32 mouse cellular contexts compared by ENCODE assay signal in the genomic region with DNA sequence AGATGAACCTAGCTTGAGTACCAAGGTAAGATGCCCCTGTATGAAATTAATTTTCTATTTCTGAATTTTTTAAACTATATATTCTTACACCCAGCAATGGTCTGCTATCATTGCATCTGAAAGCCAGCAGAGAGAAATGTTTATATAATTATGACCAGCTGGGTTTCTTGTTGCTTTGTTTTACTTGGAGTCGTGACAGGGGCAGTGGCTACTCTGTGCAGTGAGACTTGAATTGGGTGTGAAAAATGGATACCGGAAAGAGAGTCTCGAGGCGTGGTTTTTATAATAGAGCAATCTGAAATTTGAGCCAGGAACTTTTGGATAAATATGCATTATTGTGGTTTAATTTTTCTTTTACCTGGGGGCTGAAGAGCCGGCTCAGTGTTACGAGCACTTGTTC. TPM values are rescaled to one million over a fixed set of nuclear protein-coding genes. Genes with fewer than 3 reads are reported as not detected.
DNase-seq lines count a peak whose midpoint lies in the region; ATAC-seq and TF ChIP-seq lines count a peak whose summit lies in the region.
"Had no signal": no experiment of that assay in that cellular context is flagged by ENCODE, and none has a peak within 500 bp of the region (broad histone marks: within the 10 kb centered on the region; RNA-seq: fewer than 3 reads in every experiment).

No protein-coding gene starts in this region.

- ATAC-seq in kidney, embryonic 14.5 days (ENCODE audit: low FRiP score, low TSS enrichment): no peak
- ATAC-seq in lung, postnatal 0 days: no peak
- ATAC-seq: forebrain, embryonic 13.5 days; Patski had no signal

- no peak overlapping the region for H3K4me3 ChIP-seq in kidney, embryonic 14.5 days (ENCODE audit: low read length)
- no peak overlapping the region for H3K4me3 ChIP-seq in lung, postnatal 0 days (ENCODE audit: low read depth, low read length)
- H3K4me3 ChIP-seq in forebrain, embryonic 10.5 days: no peak overlapping the region
- H3K4me3 ChIP-seq: erythroblast, embryonic 14.5 days; forebrain, embryonic 13.5 days; gastrocnemius, adult 2 months; heart, embryonic 13.5 days; hindbrain, embryonic 13.5 days; layer of hippocampus, adult 2 months; limb, embryonic 12.5 days; liver, embryonic 15.5 days; neural tube, embryonic 15.5 days; stomach, embryonic 15.5 days had no signal

- no peak for TF ChIP-seq CTCF in lung, postnatal 0 days (IDR thresholded peaks at IDR 0.05)

- 0 out of 2 replicates have a peak, but pooled peaks have one; percentile 27 for TF ChIP-seq EP300 in lung, postnatal 0 days (IDR thresholded peaks at IDR 0.05)

- no peak overlapping the region for H3K9ac ChIP-seq in kidney, embryonic 14.5 days (ENCODE audit: low read depth, low read length)
- no peak overlapping the region for H3K9ac ChIP-seq in lung, postnatal 0 days (replicated peaks; ENCODE audit: low read depth)
- H3K9ac ChIP-seq: forebrain, embryonic 13.5 days; heart, embryonic 13.5 days; hindbrain, embryonic 13.5 days; limb, embryonic 12.5 days; liver, embryonic 15.5 days; neural tube, embryonic 15.5 days; stomach, embryonic 15.5 days had no signal

- no peak overlapping the region for H3K4me2 ChIP-seq in kidney, embryonic 14.5 days (replicated peaks; ENCODE audit: low read depth, low read length)
- H3K4me2 ChIP-seq in lung, postnatal 0 days (replicated peaks; ENCODE audit: low read depth, low read length): no peak overlapping the region
- H3K4me2 ChIP-seq: forebrain, embryonic 13.5 days; heart, embryonic 13.5 days; hindbrain, embryonic 13.5 days; limb, embryonic 12.5 days; midbrain, embryonic 11.5 days; neural tube, embryonic 15.5 days; stomach, embryonic 15.5 days had no signal

- H3K36me3 ChIP-seq in kidney, embryonic 14.5 days (ENCODE audit: control insufficient read depth, insufficient read depth, low read length): no peaks in the 10 kb centered on the region
- H3K36me3 ChIP-seq in lung, postnatal 0 days (ENCODE audit: insufficient read depth, low read length): no peaks in the 10 kb centered on the region
- no peaks in the 10 kb centered on the region for H3K36me3 ChIP-seq in forebrain, embryonic 10.5 days (replicated peaks)
- H3K36me3 ChIP-seq: heart, embryonic 13.5 days; hindbrain, embryonic 13.5 days; limb, embryonic 12.5 days; liver, embryonic 15.5 days; neural tube, embryonic 15.5 days; stomach, embryonic 15.5 days had no signal

- no peaks in the 10 kb centered on the region for H3K9me3 ChIP-seq in kidney, embryonic 14.5 days (ENCODE audit: control insufficient read depth, low read length)
- no peaks in the 10 kb centered on the region for H3K9me3 ChIP-seq in lung, postnatal 0 days (ENCODE audit: low read length)
- H3K9me3 ChIP-seq in forebrain, embryonic 10.5 days: no peaks in the 10 kb centered on the region
- H3K9me3 ChIP-seq: forebrain, embryonic 13.5 days; heart, embryonic 13.5 days; hindbrain, embryonic 13.5 days; limb, embryonic 12.5 days; liver, embryonic 15.5 days; neural tube, embryonic 15.5 days; stomach, embryonic 15.5 days had no signal

- H3K27me3 ChIP-seq in kidney, embryonic 14.5 days (ENCODE audit: control insufficient read depth, insufficient read depth, low read length): no peaks in the 10 kb centered on the region
- no peaks in the 10 kb centered on the region for H3K27me3 ChIP-seq in lung, postnatal 0 days (replicated peaks; ENCODE audit: insufficient read depth, low read length)
- no peaks in the 10 kb centered on the region for H3K27me3 ChIP-seq in forebrain, embryonic 10.5 days (ENCODE audit: poor library complexity, severe bottlenecking)
- H3K27me3 ChIP-seq: forebrain, embryonic 13.5 days; heart, embryonic 13.5 days; hindbrain, embryonic 13.5 days; limb, embryonic 12.5 days; liver, embryonic 15.5 days; neural tube, embryonic 15.5 days; stomach, embryonic 15.5 days had no signal

- intact Hi-C loops in heart, postnatal 25 days (cut with DNase I): no loop called here

- 73% methylated on average over 6 of the region's 6 CpGs for WGBS in kidney, embryonic 14.5 days
- 43% methylated on average over 6 of the region's 6 CpGs for WGBS in lung, postnatal 0 days
- 89% methylated on average over 6 of the region's 6 CpGs for WGBS in forebrain, embryonic 10.5 days

- peak; percentile 13 for DNase-seq in heart, adult 8-10 months (ENCODE audit: low spot score)
- no peak for DNase-seq in heart, postnatal 25 days (ENCODE audit: low spot score)
- DNase-seq in kidney, postnatal 14 days: peak; percentile 37
- peak; percentile 53 for DNase-seq in lung, postnatal 0 days (ENCODE audit: low spot score)
- DNase-seq in lung, postnatal 4 days: no peak
- no peak for DNase-seq in urinary bladder, postnatal 10 days (ENCODE audit: low spot score)
- no peak for DNase-seq in forebrain, embryonic 10.5 days (ENCODE audit: extremely low spot score, low spot score)
- DNase-seq: adrenal gland, adult 8-10 months; cerebellum, adult 11-12 months; cerebellum, postnatal 10 days; gastrocnemius, adult 2 months; heart, postnatal 14 days; right cerebral cortex, adult 18-20 months; right cerebral cortex, postnatal 4 days; thymus, postnatal 25 days had no signal

- no peak overlapping the region for H3K27ac ChIP-seq in kidney, embryonic 14.5 days (ENCODE audit: low read depth, low read length)
- H3K27ac ChIP-seq in lung, postnatal 0 days (ENCODE audit: low read length): no peak overlapping the region
- no peak overlapping the region for H3K27ac ChIP-seq in forebrain, embryonic 10.5 days
- H3K27ac ChIP-seq: forebrain, embryonic 13.5 days; gastrocnemius, adult 2 months; heart, embryonic 13.5 days; hindbrain, embryonic 13.5 days; layer of hippocampus, adult 2 months; limb, embryonic 12.5 days; neural tube, embryonic 15.5 days; stomach, embryonic 15.5 days had no signal

- peaks cover 2% of the 10 kb centered on the region; the same call in 1 of the 2 replicates for H3K4me1 ChIP-seq in kidney, embryonic 14.5 days (ENCODE audit: control insufficient read depth, insufficient read depth, low read length)
- H3K4me1 ChIP-seq in lung, postnatal 0 days (ENCODE audit: insufficient read depth, low read depth, low read length): no peaks in the 10 kb centered on the region; the same call in 1 of the 2 replicates
- no peaks in the 10 kb centered on the region for H3K4me1 ChIP-seq in forebrain, embryonic 10.5 days
- H3K4me1 ChIP-seq: hindbrain, embryonic 13.5 days; limb, embryonic 12.5 days; neural tube, embryonic 15.5 days; stomach, embryonic 15.5 days had no signal

RNA-seq across cellular contexts. Expression of gene Ankrd36, which starts 27.3 kb away (rescaled TPM):
- total RNA-seq in heart, adult 8-10 months (2022): not detected
- total RNA-seq in heart, postnatal 25 days (2021): not detected
- polyA plus RNA-seq in kidney, embryonic 14.5 days (2014; fragmentation: Nextera tagmentation; extraction: Ambion mirVana): not detected in 2 replicates
- 0.15 TPM in 1 of 2 replicates, not detected in the other for polyA plus RNA-seq in lung, postnatal 0 days (2015; fragmentation: Nextera tagmentation; extraction: Ambion mirVana)
- polyA plus RNA-seq in forebrain, embryonic 10.5 days (2016; fragmentation: Nextera tagmentation; extraction: Ambion mirVana): not detected in 2 replicates
- total RNA-seq: adrenal gland, adult 8-10 months; gastrocnemius, adult 2 months; heart, postnatal 14 days; layer of hippocampus, adult 2 months; layer of hippocampus, postnatal 25 days; megakaryocyte progenitor cell, adult 5-6 weeks; midbrain, postnatal 0 days had no signal
- polyA plus RNA-seq: cortical plate, adult 2 months; embryonic facial prominence, embryonic 11.5 days; erythroblast, embryonic 14.5 days; forebrain, embryonic 13.5 days; heart, embryonic 13.5 days; hindbrain, embryonic 13.5 days; limb, embryonic 12.5 days; midbrain, embryonic 11.5 days; neural tube, embryonic 15.5 days; Patski had no signal

RNA-seq across cellular contexts. Expression of gene Ccdc117, which starts 54.8 kb away (rescaled TPM):
- 10 to 100 TPM; 19.8 to 27.1 (median 22.6) TPM for total RNA-seq in heart, adult 8-10 months (2022)
- 10 to 100 TPM; 17.9 to 23.5 TPM for total RNA-seq in heart, postnatal 25 days (2021)
- 11.1 and 21.3 TPM in 2 replicates for polyA plus RNA-seq in kidney, embryonic 14.5 days (2014; fragmentation: Nextera tagmentation; extraction: Ambion mirVana)
- polyA plus RNA-seq in lung, postnatal 0 days (2015; fragmentation: Nextera tagmentation; extraction: Ambion mirVana): 13.4 and 13.9 TPM in 2 replicates
- 21.5 and 27.2 TPM in 2 replicates for polyA plus RNA-seq in forebrain, embryonic 10.5 days (2016; fragmentation: Nextera tagmentation; extraction: Ambion mirVana)

Comparison
In these comparisons a context has a peak if more than half of its experiments do, and no peak if none do; other contexts are left out.
1. DNase-seq: peak in heart, adult 8-10 months (single experiment), kidney, postnatal 14 days (single experiment) and lung, postnatal 0 days (single experiment); none in heart, postnatal 25 days (single experiment), lung, postnatal 4 days (0 of 2), urinary bladder, postnatal 10 days (single experiment) and forebrain, embryonic 10.5 days (single experiment).